Mouse (Mus musculus) cerebellum, adult 9-10 months (tissue): ENCODE measurements around the gene Prss8.
"Not testable (repeated sequence)": the region's sequence is repeated elsewhere in the genome, so short reads cannot be mapped to it uniquely, and the experiment has no call there.

ENCODE experiments used
- DNase-seq: peaks from one replicate; pipeline ENCODE4 v3.0.0; 2022

The Prss8 gene

GRCm38 (mm10) chr7:127929923-127930322 is at the start of gene Prss8:
Prss8 (minus strand) TSS chr7:127930104.
- no peak for DNase-seq

GRCm38 (mm10) chr7:127978856-127979255 is 49.0 kb upstream of the Prss8 start:
- DNase-seq = no peak

- DNase-seq = no peak
Measured at GRCm38 (mm10) chr7:127974413-127974930, 44.6 kb upstream of the Prss8 start.

GRCm38 (mm10) chr7:127967922-127968828 is 38.3 kb upstream of the Prss8 start:
- peak; percentile 75 for DNase-seq

- peak; percentile 97 for DNase-seq
Measured at GRCm38 (mm10) chr7:127967004-127967921, 37.4 kb upstream of the Prss8 start, which contains the start of gene Fus. Fus (plus strand) TSS chr7:127967457.

- peak; percentile 44 for DNase-seq
Measured at GRCm38 (mm10) chr7:127966371-127966918, 36.5 kb upstream of the Prss8 start.

- DNase-seq = no peak
Measured at GRCm38 (mm10) chr7:127959364-127959763, 29.5 kb upstream of the Prss8 start.

- DNase-seq = no peak
Measured at GRCm38 (mm10) chr7:127952864-127953581, 23.1 kb upstream of the Prss8 start.

- DNase-seq = no peak
Measured at GRCm38 (mm10) chr7:127946470-127947023, 16.6 kb upstream of the Prss8 start, which contains the start of gene Prss36. Prss36 (minus strand) TSS chr7:127946725.

- DNase-seq = no peak
Measured at GRCm38 (mm10) chr7:127944614-127945013, 14.7 kb upstream of the Prss8 start.

GRCm38 (mm10) chr7:127942097-127942496 is 12.2 kb upstream of the Prss8 start:
- not testable (repeated sequence) for DNase-seq

GRCm38 (mm10) chr7:127936216-127936884 is 6.4 kb upstream of the Prss8 start:
- no peak for DNase-seq

GRCm38 (mm10) chr7:127935748-127936159 is 5.8 kb upstream of the Prss8 start:
- DNase-seq = no peak

GRCm38 (mm10) chr7:127935028-127935722 is 5.3 kb upstream of the Prss8 start:
- peak; percentile 94 for DNase-seq

- DNase-seq = peak; percentile 36
Measured at GRCm38 (mm10) chr7:127934075-127934474, 4.2 kb upstream of the Prss8 start.

GRCm38 (mm10) chr7:127932273-127933031 is 2.5 kb upstream of the Prss8 start:
- DNase-seq = no peak

GRCm38 (mm10) chr7:127931351-127932135 is 1.6 kb upstream of the Prss8 start:
- no peak for DNase-seq

GRCm38 (mm10) chr7:127930636-127931035 is 732 bp upstream of the Prss8 start:
- DNase-seq = no peak

- DNase-seq = no peak
Measured at GRCm38 (mm10) chr7:127928596-127928995, 1.3 kb downstream of the Prss8 start.
